Mouse (Mus musculus): Measurements from ENCODE around the gene Agbl5. TPM values are rescaled to one million over a fixed set of nuclear protein-coding genes. Genes with fewer than 3 reads are reported as not detected.

Agbl5 gene
- polyA plus RNA-seq, 1 experiment from 2014 or later: 33.0 TPM

DNA sequence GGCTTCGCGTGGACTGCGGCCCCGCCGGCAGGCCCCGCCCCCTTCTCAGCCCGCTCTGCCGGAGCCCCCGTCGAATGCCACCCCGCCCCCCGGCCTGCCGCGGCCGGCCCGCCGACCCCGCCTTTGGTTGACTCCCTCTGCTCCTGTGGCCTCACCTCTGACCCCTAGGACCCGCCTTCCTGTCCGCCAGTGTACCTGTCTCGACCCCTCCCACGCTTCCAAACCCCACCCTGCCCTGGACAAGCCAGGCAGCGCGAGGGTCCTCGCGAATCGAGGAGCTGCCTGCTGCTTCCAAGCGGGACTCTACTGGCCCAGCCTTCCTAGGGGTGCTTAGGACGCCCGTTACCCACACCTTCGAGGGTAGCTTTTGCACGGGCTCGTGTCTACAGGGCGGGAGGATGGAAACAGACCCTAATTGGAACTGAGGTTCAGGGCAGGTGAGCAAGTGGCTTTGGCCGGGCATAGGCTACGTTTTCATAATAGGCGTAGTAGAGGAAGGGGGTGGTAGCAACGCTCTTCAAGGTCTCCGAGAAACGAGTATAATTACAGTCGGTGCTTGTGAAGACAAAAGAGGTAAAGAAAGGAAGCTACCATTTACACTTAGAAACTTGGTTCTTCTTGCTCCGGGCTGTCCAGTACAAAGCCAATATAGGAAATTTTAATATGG is 727 bp downstream of the Agbl5 start:
- H3K4me1 ChIP-seq (ENCODE audit: control insufficient read depth, insufficient read depth, low read length): peaks cover 2% of the 10 kb centered on the region; the same call in 1 of the 2 replicates
- WGBS: 2% methylated on average over 35 of the region's 42 CpGs
- H3K36me3 ChIP-seq (replicated peaks; ENCODE audit: control insufficient read depth, insufficient read depth, low read depth, low read length): no peaks in the 10 kb centered on the region; the same call in 1 of the 2 replicates
- no peaks in the 10 kb centered on the region for H3K27me3 ChIP-seq (ENCODE audit: control insufficient read depth, insufficient read depth, low read length)
- peak overlapping the region; percentile 85 for H3K4me2 ChIP-seq (ENCODE audit: low read depth, low read length)
- no peaks in the 10 kb centered on the region for H3K9me3 ChIP-seq (replicated peaks; ENCODE audit: control insufficient read depth, low read length)
- peak overlapping the region; percentile 85 for H3K9ac ChIP-seq (replicated peaks; ENCODE audit: low read length)
- DNase-seq (ENCODE audit: low spot score) (peak; percentile 78), ATAC-seq (replicated peaks; ENCODE audit: insufficient number of reproducible peaks, low FRiP score, low TSS enrichment, low read depth) (peak; percentile 9)
- peak overlapping the region; percentile 70 for H3K4me3 ChIP-seq (ENCODE audit: low read depth, low read length)
- H3K27ac ChIP-seq (replicated peaks; ENCODE audit: low read depth, low read length): peak overlapping the region; percentile 92

DNA sequence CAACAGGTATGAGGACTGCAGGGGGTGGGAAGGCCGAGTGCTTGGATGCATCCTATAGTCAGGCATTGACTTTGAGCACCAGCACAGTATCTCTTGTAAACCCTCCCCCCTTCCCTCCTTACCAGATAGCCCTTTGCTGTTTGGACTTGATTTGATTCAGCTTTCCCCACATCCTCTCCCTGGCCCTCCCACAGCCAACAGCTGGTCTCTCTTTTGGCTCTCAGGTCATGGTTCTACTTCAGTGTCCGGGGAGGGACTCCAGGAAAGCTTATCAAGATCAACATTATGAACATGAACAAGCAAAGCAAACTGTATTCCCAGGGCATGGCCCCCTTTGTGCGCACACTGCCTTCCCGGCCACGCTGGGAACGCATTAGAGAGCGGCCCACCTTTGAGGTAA is 1.9 kb downstream of the Agbl5 start:
- Histone ChIP-seq H3K27me3 (ENCODE audit: control insufficient read depth, insufficient read depth, low read length) (no peaks in the 10 kb centered on the region), H3K4me2 (ENCODE audit: low read depth, low read length) (peak overlapping the region; percentile 85), H3K9me3 (replicated peaks; ENCODE audit: control insufficient read depth, low read length) (no peaks in the 10 kb centered on the region), H3K27ac (replicated peaks; ENCODE audit: low read depth, low read length) (peak overlapping the region; percentile 38; the same call in 1 of the 2 replicates), H3K4me1 (ENCODE audit: control insufficient read depth, insufficient read depth, low read length) (peaks cover 2% of the 10 kb centered on the region; the same call in 1 of the 2 replicates), H3K9ac (replicated peaks; ENCODE audit: low read length) (peak overlapping the region; percentile 85), H3K36me3 (replicated peaks; ENCODE audit: control insufficient read depth, insufficient read depth, low read depth, low read length) (peaks cover under 1% of the 10 kb centered on the region), H3K4me3 (ENCODE audit: low read depth, low read length) (peak overlapping the region; percentile 70; the same call in 1 of the 2 replicates)
- no peak for ATAC-seq (replicated peaks; ENCODE audit: insufficient number of reproducible peaks, low FRiP score, low TSS enrichment, low read depth)
- 75% methylated on average over 7 of the region's 7 CpGs for WGBS
- no peak for DNase-seq (ENCODE audit: low spot score)

DNA sequence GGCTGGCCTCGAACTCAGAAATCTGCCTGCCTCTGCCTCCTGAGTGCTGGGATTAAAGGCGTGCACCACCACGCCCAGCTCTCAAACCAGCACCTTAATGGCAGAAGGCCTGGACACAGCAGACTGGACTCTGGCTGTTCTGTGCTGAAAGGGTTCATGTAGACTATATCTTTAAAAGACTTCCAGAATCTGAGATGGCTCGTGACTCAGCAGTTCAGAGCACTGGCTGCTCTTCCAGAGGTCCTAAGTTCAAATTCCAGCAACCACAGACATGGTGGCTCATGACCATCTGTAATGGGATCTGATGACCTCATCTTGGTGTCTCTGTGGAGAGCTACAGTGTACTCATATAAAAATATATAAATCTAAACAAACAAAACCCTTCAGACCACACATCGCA is 13.4 kb downstream of the Agbl5 start:
- H3K27me3 ChIP-seq (ENCODE audit: control insufficient read depth, insufficient read depth, low read length): no peaks in the 10 kb centered on the region
- no peak overlapping the region for H3K4me2 ChIP-seq (ENCODE audit: low read depth, low read length)
- H3K9me3 ChIP-seq (replicated peaks; ENCODE audit: control insufficient read depth, low read length): no peaks in the 10 kb centered on the region
- 94% methylated on average over 5 of the region's 5 CpGs for WGBS
- H3K4me1 ChIP-seq (ENCODE audit: control insufficient read depth, insufficient read depth, low read length): peaks cover 4% of the 10 kb centered on the region
- ATAC-seq (replicated peaks; ENCODE audit: insufficient number of reproducible peaks, low FRiP score, low TSS enrichment, low read depth) (no peak), DNase-seq (ENCODE audit: low spot score) (no peak)
- H3K9ac ChIP-seq (replicated peaks; ENCODE audit: low read length): no peak overlapping the region
- peaks cover 6% of the 10 kb centered on the region for H3K36me3 ChIP-seq (replicated peaks; ENCODE audit: control insufficient read depth, insufficient read depth, low read depth, low read length)
- H3K27ac ChIP-seq (replicated peaks; ENCODE audit: low read depth, low read length): no peak overlapping the region
- H3K4me3 ChIP-seq (ENCODE audit: low read depth, low read length): no peak overlapping the region

- peaks cover 6% of the 10 kb centered on the region; the same call in 1 of the 2 replicates for H3K36me3 ChIP-seq (replicated peaks; ENCODE audit: control insufficient read depth, insufficient read depth, low read depth, low read length)
- peak within 1 kb of the TSS; percentile 87 for H3K27ac ChIP-seq (replicated peaks; ENCODE audit: low read depth, low read length)
- peak within 1 kb of the TSS; percentile 81 for H3K9ac ChIP-seq (replicated peaks; ENCODE audit: low read length)
- WGBS: under 1% methylated on average over 58 of the region's 58 CpGs
- H3K27me3 ChIP-seq (ENCODE audit: control insufficient read depth, insufficient read depth, low read length): no peaks in the 10 kb centered on the region
- H3K4me1 ChIP-seq (ENCODE audit: control insufficient read depth, insufficient read depth, low read length): peaks cover 13% of the 10 kb centered on the region
- no peaks in the 10 kb centered on the region for H3K9me3 ChIP-seq (replicated peaks; ENCODE audit: control insufficient read depth, low read length)
- H3K4me3 ChIP-seq (ENCODE audit: low read depth, low read length): peak within 1 kb of the TSS; percentile 66
- peak; percentile 95 for ATAC-seq (replicated peaks; ENCODE audit: insufficient number of reproducible peaks, low FRiP score, low TSS enrichment, low read depth)
- DNase-seq (ENCODE audit: low spot score): peak; percentile 98
- peak within 1 kb of the TSS; percentile 92 for H3K4me2 ChIP-seq (ENCODE audit: low read depth, low read length)
These were observed 19.0 kb downstream of the Agbl5 start, which contains the start of gene Ost4 for GRCm38 (mm10) chr5:30907413-30908059. Gene Ost4, minus strand, starts transcription at chr5:30907788.

GRCm38 (mm10) chr5:30908426-30909299 is 20.2 kb downstream of the Agbl5 start:
- Histone ChIP-seq H3K36me3 (replicated peaks; ENCODE audit: control insufficient read depth, insufficient read depth, low read depth, low read length) (peaks cover 6% of the 10 kb centered on the region; the same call in 1 of the 2 replicates), H3K27me3 (ENCODE audit: control insufficient read depth, insufficient read depth, low read length) (no peaks in the 10 kb centered on the region), H3K4me3 (ENCODE audit: low read depth, low read length) (no peak overlapping the region; the same call in 1 of the 2 replicates), H3K27ac (replicated peaks; ENCODE audit: low read depth, low read length) (peak overlapping the region; percentile 87), H3K9me3 (replicated peaks; ENCODE audit: control insufficient read depth, low read length) (no peaks in the 10 kb centered on the region), H3K9ac (replicated peaks; ENCODE audit: low read length) (peak overlapping the region; percentile 81), H3K4me2 (ENCODE audit: low read depth, low read length) (peak overlapping the region; percentile 92), H3K4me1 (ENCODE audit: control insufficient read depth, insufficient read depth, low read length) (peaks cover 18% of the 10 kb centered on the region)
- 32% methylated on average over 13 of the region's 13 CpGs for WGBS
- ATAC-seq (replicated peaks; ENCODE audit: insufficient number of reproducible peaks, low FRiP score, low TSS enrichment, low read depth) (0 out of 2 replicates have a peak, but pooled peaks have one; percentile 7), DNase-seq (ENCODE audit: low spot score) (peak; percentile 66)

DNA sequence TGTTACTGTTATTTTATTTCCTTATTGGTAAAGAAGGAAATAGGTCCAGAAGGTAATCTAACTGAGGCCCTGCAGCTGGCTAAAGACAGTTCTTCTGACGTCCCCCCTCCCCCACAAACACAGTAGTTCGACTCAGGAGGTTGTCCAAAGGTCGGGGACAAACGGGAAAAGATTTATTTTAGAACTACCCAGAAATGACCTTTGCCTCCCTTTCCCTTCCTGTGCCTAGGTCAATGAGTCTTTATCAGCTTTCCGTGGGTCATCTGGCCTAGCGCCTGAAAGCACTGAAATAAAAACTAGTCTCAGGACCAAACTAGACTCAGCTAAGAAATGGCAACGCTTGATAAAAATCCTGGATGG is 20.8 kb downstream of the Agbl5 start:
- Histone ChIP-seq H3K9me3 (replicated peaks; ENCODE audit: control insufficient read depth, low read length) (no peaks in the 10 kb centered on the region), H3K4me3 (ENCODE audit: low read depth, low read length) (no peak overlapping the region)
- 23% methylated on average over 7 of the region's 7 CpGs for WGBS

GRCm38 (mm10) chr5:30909863-30910262 is 21.4 kb downstream of the Agbl5 start:
- no peak overlapping the region for H3K27ac ChIP-seq (replicated peaks; ENCODE audit: low read depth, low read length)
- no peak overlapping the region for H3K4me3 ChIP-seq (ENCODE audit: low read depth, low read length)
- 76% methylated on average over 7 of the region's 7 CpGs for WGBS
- H3K27me3 ChIP-seq (ENCODE audit: control insufficient read depth, insufficient read depth, low read length): no peaks in the 10 kb centered on the region
- DNase-seq (ENCODE audit: low spot score): no peak
- H3K36me3 ChIP-seq (replicated peaks; ENCODE audit: control insufficient read depth, insufficient read depth, low read depth, low read length): peaks cover 6% of the 10 kb centered on the region; the same call in 1 of the 2 replicates
- no peak overlapping the region for H3K9ac ChIP-seq (replicated peaks; ENCODE audit: low read length)
- ATAC-seq (replicated peaks; ENCODE audit: insufficient number of reproducible peaks, low FRiP score, low TSS enrichment, low read depth): no peak
- H3K9me3 ChIP-seq (replicated peaks; ENCODE audit: control insufficient read depth, low read length): no peaks in the 10 kb centered on the region
- H3K4me2 ChIP-seq (ENCODE audit: low read depth, low read length): no peak overlapping the region
- peaks cover 18% of the 10 kb centered on the region for H3K4me1 ChIP-seq (ENCODE audit: control insufficient read depth, insufficient read depth, low read length)

More for the DNA sequence above, 20.8 kb downstream of the Agbl5 start:
- Histone ChIP-seq H3K27ac (replicated peaks; ENCODE audit: low read depth, low read length) (peak overlapping the region; percentile 87), H3K27me3 (ENCODE audit: control insufficient read depth, insufficient read depth, low read length) (no peaks in the 10 kb centered on the region), H3K4me2 (ENCODE audit: low read depth, low read length) (no peak overlapping the region; the same call in 1 of the 2 replicates), H3K36me3 (replicated peaks; ENCODE audit: control insufficient read depth, insufficient read depth, low read depth, low read length) (peaks cover 6% of the 10 kb centered on the region; the same call in 1 of the 2 replicates), H3K4me1 (ENCODE audit: control insufficient read depth, insufficient read depth, low read length) (peaks cover 18% of the 10 kb centered on the region), H3K9ac (replicated peaks; ENCODE audit: low read length) (no peak overlapping the region)
- DNase-seq (ENCODE audit: low spot score) (no peak), ATAC-seq (replicated peaks; ENCODE audit: insufficient number of reproducible peaks, low FRiP score, low TSS enrichment, low read depth) (no peak)

All from embryonic facial prominence, embryonic 11.5 days (tissue).